Mouse (Mus musculus): ENCODE data around the gene Rab19. TPM values are rescaled to one million over a fixed set of nuclear protein-coding genes. Genes with fewer than 3 reads are reported as not detected.
"Not testable (repeated sequence)": the region's sequence is repeated elsewhere in the genome, so short reads cannot be mapped to it uniquely, and the experiment has no call there.

The Rab19 gene
- polyA plus RNA-seq, 1 experiment: not detected

GRCm38 (mm10) chr6:39377311-39377827 is 3.6 kb upstream of the Rab19 start, which contains the start of gene Slc37a3:
Gene Slc37a3, minus strand, starts transcription at chr6:39377675.
- peaks cover 18% of the 10 kb centered on the region for H3K4me1 ChIP-seq (ENCODE audit: control insufficient read depth)
- H3K4me3 ChIP-seq (replicated peaks): peak within 1 kb of the TSS; percentile 82
- TF ChIP-seq GATA1 (IDR thresholded peaks at IDR 0.05; ENCODE audit: low read length): no peak
- no peak for TF ChIP-seq TAL1 (IDR thresholded peaks at IDR 0.05; ENCODE audit: low read length)
- H3K36me3 ChIP-seq (ENCODE audit: control insufficient read depth): peaks cover 6% of the 10 kb centered on the region; the same call in 1 of the 2 replicates
- peaks cover 66% of the 10 kb centered on the region for H3K27me3 ChIP-seq (ENCODE audit: control insufficient read depth)
- H3K9me3 ChIP-seq (ENCODE audit: control insufficient read depth, low read length): no peaks in the 10 kb centered on the region

DNA sequence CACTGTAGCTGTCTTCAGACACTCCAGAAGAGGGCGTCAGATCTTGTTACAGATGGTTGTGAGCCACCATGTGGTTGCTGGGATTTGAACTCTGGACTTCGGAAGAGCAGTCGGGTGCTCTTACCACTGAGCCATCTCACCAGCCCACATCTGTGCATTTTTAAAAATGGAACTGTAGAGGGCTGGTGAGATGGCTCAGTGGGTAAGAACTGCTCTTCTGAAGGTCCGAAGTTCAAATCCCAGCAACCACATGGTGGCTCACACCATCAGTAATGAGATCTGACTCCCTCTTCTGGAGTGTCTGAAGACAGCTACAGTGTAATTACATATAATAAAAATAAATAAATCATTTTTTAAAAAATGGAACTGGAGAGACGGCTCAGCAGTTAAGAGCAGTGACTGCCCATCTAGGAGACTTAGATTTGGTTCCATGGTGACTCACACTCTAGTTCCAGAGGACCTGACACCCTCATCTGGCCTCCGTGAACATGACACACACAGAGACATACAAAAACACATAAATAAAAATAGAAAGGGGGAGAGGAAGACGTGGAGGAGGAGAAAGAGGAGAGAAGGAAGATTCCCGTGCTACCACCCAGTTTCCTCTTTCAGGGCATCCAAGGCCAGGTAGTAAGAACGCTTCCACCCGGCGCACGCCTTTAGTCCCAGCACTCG is 2.7 kb upstream of the Rab19 start:
- H3K27me3 ChIP-seq (ENCODE audit: control insufficient read depth): peaks cover 75% of the 10 kb centered on the region

GRCm38 (mm10) chr6:39379224-39379623 is 1.8 kb upstream of the Rab19 start:
- Histone ChIP-seq H3K36me3 (ENCODE audit: control insufficient read depth) (peaks cover 3% of the 10 kb centered on the region; the same call in 1 of the 2 replicates), H3K4me1 (ENCODE audit: control insufficient read depth) (peaks cover 18% of the 10 kb centered on the region), H3K4me3 (replicated peaks) (no peak overlapping the region), H3K27me3 (ENCODE audit: control insufficient read depth) (peaks cover 79% of the 10 kb centered on the region), H3K9me3 (ENCODE audit: control insufficient read depth, low read length) (no peaks in the 10 kb centered on the region)
- TF ChIP-seq GATA1 (IDR thresholded peaks at IDR 0.05; ENCODE audit: low read length) (no peak), TAL1 (IDR thresholded peaks at IDR 0.05; ENCODE audit: low read length) (no peak)

More for the DNA sequence above, 2.7 kb upstream of the Rab19 start:
- not testable (repeated sequence) for H3K36me3 ChIP-seq (ENCODE audit: control insufficient read depth); H3K4me3 ChIP-seq (replicated peaks); H3K9me3 ChIP-seq (ENCODE audit: control insufficient read depth, low read length)
- H3K4me1 ChIP-seq (ENCODE audit: control insufficient read depth): peaks cover 18% of the 10 kb centered on the region

GRCm38 (mm10) chr6:39379749-39380148 is 1.2 kb upstream of the Rab19 start:
- no peak for TF ChIP-seq GATA1 (IDR thresholded peaks at IDR 0.05; ENCODE audit: low read length)
- no peak for TF ChIP-seq TAL1 (IDR thresholded peaks at IDR 0.05; ENCODE audit: low read length)
- no peak overlapping the region for H3K4me3 ChIP-seq (replicated peaks)
- H3K36me3 ChIP-seq (ENCODE audit: control insufficient read depth): no peaks in the 10 kb centered on the region
- H3K4me1 ChIP-seq (ENCODE audit: control insufficient read depth): peaks cover 18% of the 10 kb centered on the region
- H3K9me3 ChIP-seq (ENCODE audit: control insufficient read depth, low read length): no peaks in the 10 kb centered on the region
- H3K27me3 ChIP-seq (ENCODE audit: control insufficient read depth): peaks cover 79% of the 10 kb centered on the region

GRCm38 (mm10) chr6:39380276-39380675 is 699 bp upstream of the Rab19 start:
- no peak for TF ChIP-seq GATA1 (IDR thresholded peaks at IDR 0.05; ENCODE audit: low read length)
- TF ChIP-seq TAL1 (IDR thresholded peaks at IDR 0.05; ENCODE audit: low read length): no peak
- Histone ChIP-seq H3K4me3 (replicated peaks) (no peak overlapping the region), H3K4me1 (ENCODE audit: control insufficient read depth) (peaks cover 18% of the 10 kb centered on the region), H3K27me3 (ENCODE audit: control insufficient read depth) (peaks cover 79% of the 10 kb centered on the region), H3K36me3 (ENCODE audit: control insufficient read depth) (no peaks in the 10 kb centered on the region), H3K9me3 (ENCODE audit: control insufficient read depth, low read length) (no peaks in the 10 kb centered on the region)

DNA sequence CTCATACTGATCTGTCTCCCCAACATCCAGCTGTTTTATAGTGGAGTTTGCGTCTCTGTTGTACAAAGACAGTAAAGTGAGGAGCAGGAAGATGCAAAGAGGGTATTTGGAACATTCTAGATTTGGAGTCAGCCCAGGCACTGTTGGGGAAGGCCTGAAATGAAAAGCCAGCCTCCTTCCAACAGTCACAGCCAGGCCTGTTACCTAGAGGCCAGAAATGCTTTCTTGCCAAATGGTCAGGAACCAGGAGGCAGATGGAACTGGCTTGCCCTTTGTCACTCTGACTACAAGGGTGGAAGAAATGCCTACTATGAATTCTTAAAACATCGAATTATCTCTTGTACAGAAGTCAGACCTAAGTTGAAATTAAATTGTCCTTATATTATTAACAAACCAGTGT is 9.0 kb downstream of the Rab19 start:
- TF ChIP-seq TAL1 (IDR thresholded peaks at IDR 0.05; ENCODE audit: low read length): no peak
- no peak for TF ChIP-seq GATA1 (IDR thresholded peaks at IDR 0.05; ENCODE audit: low read length)
- H3K4me1 ChIP-seq (ENCODE audit: control insufficient read depth): no peaks in the 10 kb centered on the region
- peaks cover 48% of the 10 kb centered on the region for H3K36me3 ChIP-seq (ENCODE audit: control insufficient read depth)
- no peaks in the 10 kb centered on the region for H3K9me3 ChIP-seq (ENCODE audit: control insufficient read depth, low read length)
- H3K4me3 ChIP-seq (replicated peaks): no peak overlapping the region
- H3K27me3 ChIP-seq (ENCODE audit: control insufficient read depth): no peaks in the 10 kb centered on the region; the same call in 1 of the 2 replicates

DNA sequence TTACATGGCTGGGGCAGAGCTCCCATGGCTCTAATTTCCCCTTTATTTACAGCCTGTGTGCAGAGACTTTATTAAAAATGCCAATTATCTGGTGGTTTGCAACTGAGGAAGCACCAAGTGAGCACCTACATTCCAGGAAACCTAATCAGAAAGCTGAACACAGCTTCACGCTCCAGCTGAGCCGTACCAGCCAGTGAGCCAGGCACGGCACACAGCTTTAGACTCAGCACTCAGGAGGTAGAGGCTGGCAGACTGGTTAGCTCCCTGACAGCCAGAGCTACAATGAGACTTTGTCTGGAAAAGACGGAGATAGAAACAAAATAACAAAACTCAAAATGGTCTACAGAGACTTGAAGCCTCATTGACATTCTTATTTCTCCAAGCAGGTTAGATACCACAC is 14.5 kb downstream of the Rab19 start:
- Histone ChIP-seq H3K4me3 (replicated peaks) (no peak overlapping the region), H3K27me3 (ENCODE audit: control insufficient read depth) (no peaks in the 10 kb centered on the region), H3K36me3 (ENCODE audit: control insufficient read depth) (peaks cover 92% of the 10 kb centered on the region), H3K9me3 (ENCODE audit: control insufficient read depth, low read length) (no peaks in the 10 kb centered on the region), H3K4me1 (ENCODE audit: control insufficient read depth) (no peaks in the 10 kb centered on the region)
- TF ChIP-seq GATA1 (IDR thresholded peaks at IDR 0.05; ENCODE audit: low read length) (no peak), TAL1 (IDR thresholded peaks at IDR 0.05; ENCODE audit: low read length) (no peak)

DNA sequence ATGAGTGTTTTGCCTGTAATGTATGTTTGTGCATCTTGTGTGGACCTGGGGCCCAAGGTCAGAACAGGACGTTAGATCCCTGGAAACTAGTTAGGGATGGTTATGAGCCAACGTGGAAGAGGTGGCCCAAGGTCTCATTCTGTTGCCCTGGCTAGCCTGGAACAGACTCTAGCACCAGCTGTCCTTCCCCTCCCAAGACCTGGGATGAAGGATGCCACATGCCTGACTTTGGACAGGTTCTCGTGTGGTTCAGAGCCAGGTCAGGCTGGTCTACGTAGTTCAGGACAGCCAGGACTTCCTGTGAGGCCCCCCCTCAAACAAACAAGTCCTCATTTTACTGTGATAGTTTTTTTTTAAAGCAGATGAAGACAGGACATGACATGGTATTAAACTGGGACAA is 14.9 kb downstream of the Rab19 start:
- H3K4me1 ChIP-seq (ENCODE audit: control insufficient read depth): no peaks in the 10 kb centered on the region
- TF ChIP-seq GATA1 (IDR thresholded peaks at IDR 0.05; ENCODE audit: low read length) (no peak), TAL1 (IDR thresholded peaks at IDR 0.05; ENCODE audit: low read length) (no peak)
- H3K9me3 ChIP-seq (ENCODE audit: control insufficient read depth, low read length): no peaks in the 10 kb centered on the region
- H3K4me3 ChIP-seq (replicated peaks): no peak overlapping the region
- no peaks in the 10 kb centered on the region for H3K27me3 ChIP-seq (ENCODE audit: control insufficient read depth)
- H3K36me3 ChIP-seq (ENCODE audit: control insufficient read depth): peaks cover 92% of the 10 kb centered on the region

DNA sequence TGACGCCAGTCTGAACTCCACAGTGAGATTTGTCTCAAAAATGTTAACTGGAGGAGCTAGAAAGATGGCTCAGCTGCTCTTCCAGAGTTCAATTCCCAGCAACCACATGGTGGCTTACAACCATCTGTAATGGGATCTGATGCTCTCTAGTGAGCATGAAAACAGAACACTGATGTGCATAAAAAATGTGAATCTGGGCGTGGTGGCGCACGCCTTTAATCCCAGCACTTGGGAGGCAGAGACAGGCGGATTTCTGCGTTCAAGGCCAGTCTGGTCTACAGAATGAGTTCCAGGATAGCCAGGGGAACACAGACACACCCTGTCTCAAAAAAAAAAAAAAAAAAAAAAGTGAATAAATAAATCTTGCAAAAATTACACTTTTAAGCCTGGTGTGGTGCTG is 16.1 kb downstream of the Rab19 start:
- no peak for TF ChIP-seq GATA1 (IDR thresholded peaks at IDR 0.05; ENCODE audit: low read length)
- no peak for TF ChIP-seq TAL1 (IDR thresholded peaks at IDR 0.05; ENCODE audit: low read length)
- Histone ChIP-seq H3K4me1 (ENCODE audit: control insufficient read depth) (no peaks in the 10 kb centered on the region), H3K36me3 (ENCODE audit: control insufficient read depth) (peaks cover 94% of the 10 kb centered on the region), H3K4me3 (replicated peaks) (no peak overlapping the region), H3K27me3 (ENCODE audit: control insufficient read depth) (no peaks in the 10 kb centered on the region), H3K9me3 (ENCODE audit: control insufficient read depth, low read length) (no peaks in the 10 kb centered on the region)

Measured in erythroblast, embryonic 14.5 days (primary cell).